Mouse (Mus musculus): ENCODE data around the gene Cabp4.

GRCm38 (mm10) chr19:4104675-4105194, 39.1 kb downstream of the Cabp4 start:
- TF ChIP-seq CTCF (IDR thresholded peaks at IDR 0.05; ENCODE audit: extremely low read depth, insufficient read depth, insufficient read length, insufficient replicate concordance) = no peak
- TF ChIP-seq POLR2A (IDR thresholded peaks at IDR 0.05; ENCODE audit: low read depth, low read length) = no peak
